Mouse (Mus musculus) fat pad, adult 2 months (tissue): ENCODE results near the gene Nfia.

Experiments used
- DNase-seq: peaks from one replicate; pipeline ENCODE4 v3.0.0-alpha.2; 2011; ENCODE audit warnings: low read depth, low spot score; ENCODE audit errors: extremely low read depth

The Nfia gene

GRCm38 (mm10) chr4:97780666-97781435 lies 8.3 kb downstream of the Nfia start:
- DNase-seq = no peak

- no peak for DNase-seq
These were observed 9.5 kb downstream of the Nfia start for GRCm38 (mm10) chr4:97782069-97782468.

- DNase-seq = no peak
These were observed 10.0 kb downstream of the Nfia start for GRCm38 (mm10) chr4:97782497-97782896.

GRCm38 (mm10) chr4:97783073-97783879 lies 10.7 kb downstream of the Nfia start:
- no peak for DNase-seq

- DNase-seq = no peak
These were observed 11.7 kb downstream of the Nfia start for GRCm38 (mm10) chr4:97784236-97784635.

- DNase-seq = no peak
These were observed 13.2 kb downstream of the Nfia start for GRCm38 (mm10) chr4:97785547-97786271.

- no peak for DNase-seq
These were observed 14.0 kb downstream of the Nfia start for GRCm38 (mm10) chr4:97786571-97786970.

GRCm38 (mm10) chr4:97787515-97787914 lies 15.0 kb downstream of the Nfia start:
- no peak for DNase-seq

- no peak for DNase-seq
These were observed 16.0 kb downstream of the Nfia start for GRCm38 (mm10) chr4:97788537-97788936.

GRCm38 (mm10) chr4:97793931-97794330 lies 21.4 kb downstream of the Nfia start:
- no peak for DNase-seq

- DNase-seq = no peak
These were observed 22.3 kb downstream of the Nfia start for GRCm38 (mm10) chr4:97794865-97795264.

- no peak for DNase-seq
These were observed 23.4 kb downstream of the Nfia start for GRCm38 (mm10) chr4:97795957-97796356.

GRCm38 (mm10) chr4:97796505-97796904 lies 24.0 kb downstream of the Nfia start:
- no peak for DNase-seq

GRCm38 (mm10) chr4:97803791-97804190 lies 31.3 kb downstream of the Nfia start:
- no peak for DNase-seq

- DNase-seq = no peak
These were observed 32.1 kb downstream of the Nfia start for GRCm38 (mm10) chr4:97804638-97805037.

GRCm38 (mm10) chr4:97805255-97805654 lies 32.7 kb downstream of the Nfia start:
- no peak for DNase-seq

- no peak for DNase-seq
These were observed 33.6 kb downstream of the Nfia start for GRCm38 (mm10) chr4:97805896-97806808.

- no peak for DNase-seq
These were observed 34.4 kb downstream of the Nfia start for GRCm38 (mm10) chr4:97806924-97807323.

- no peak for DNase-seq
These were observed 36.4 kb downstream of the Nfia start for GRCm38 (mm10) chr4:97808885-97809284.

- DNase-seq = no peak
These were observed 37.2 kb downstream of the Nfia start for GRCm38 (mm10) chr4:97809582-97810295.
